Comparison of ENCODE assay signal across 24 mouse cellular contexts in the genomic region with DNA sequence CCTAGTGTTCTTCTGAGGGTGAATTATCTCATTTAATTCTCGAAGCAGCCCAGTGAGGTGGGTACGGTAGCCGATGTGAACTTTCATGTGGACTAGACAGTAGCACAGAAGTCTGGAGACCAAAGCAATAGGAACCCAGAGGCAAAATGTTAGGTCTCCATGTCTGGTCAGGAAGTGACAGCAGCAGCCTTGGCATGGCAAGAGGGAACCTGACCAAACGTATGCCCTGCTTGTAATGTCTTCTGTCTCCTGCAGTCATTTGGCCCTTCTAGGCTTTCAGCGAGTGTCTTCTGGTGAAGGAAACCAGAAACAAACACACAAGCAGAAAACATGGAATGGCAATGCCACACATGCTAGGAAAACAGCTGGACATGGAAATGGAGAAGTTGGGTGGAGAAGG. TPM values are rescaled to one million over a fixed set of nuclear protein-coding genes. Genes with fewer than 3 reads are reported as not detected.
A peak's percentile ranks its signal among the peaks of the same experiment; 100 is the strongest.
DNase-seq lines count a peak whose midpoint lies in the region; ATAC-seq and TF ChIP-seq lines count a peak whose summit lies in the region.
"Had no signal": no experiment of that assay in that cellular context is flagged by ENCODE, and none has a peak within 500 bp of the region (broad histone marks: within the 10 kb centered on the region; RNA-seq: fewer than 3 reads in every experiment).

No protein-coding gene starts in this region.

- peaks cover 11% of the 10 kb centered on the region; the same call in 1 of the 2 replicates for H3K4me1 ChIP-seq in heart, embryonic 10.5 days
- peaks cover 23% of the 10 kb centered on the region for H3K4me1 ChIP-seq in stomach, embryonic 14.5 days (ENCODE audit: control insufficient read depth, insufficient read depth, low read length)
- H3K4me1 ChIP-seq in stomach, embryonic 15.5 days = peaks cover 14% of the 10 kb centered on the region
- peaks cover 9% of the 10 kb centered on the region; the same call in 1 of the 2 replicates for H3K4me1 ChIP-seq in stomach, postnatal 0 days (replicated peaks; ENCODE audit: control insufficient read depth, insufficient read depth)

- H3K27ac ChIP-seq in heart, embryonic 10.5 days = no peak overlapping the region
- H3K27ac ChIP-seq in stomach, embryonic 14.5 days (ENCODE audit: low read length) = peak overlapping the region; percentile 52; the same call in 1 of the 2 replicates
- peak overlapping the region; percentile 46 for H3K27ac ChIP-seq in stomach, embryonic 15.5 days
- H3K27ac ChIP-seq in stomach, postnatal 0 days (replicated peaks) = peak overlapping the region; percentile 64
- H3K27ac ChIP-seq: embryonic facial prominence, embryonic 13.5 days; forebrain, embryonic 10.5 days; forebrain, embryonic 12.5 days had no signal

- DNase-seq in heart, embryonic 10.5 days (ENCODE audit: low spot score) = peak; percentile 51
- no peak for DNase-seq in heart, postnatal 36 days
- DNase-seq in stomach, postnatal 0 days (ENCODE audit: low spot score) = peak; percentile 13
- DNase-seq in right cerebral cortex, postnatal 10 days (ENCODE audit: low spot score in 2 of 2) = no peak
- DNase-seq in urinary bladder, postnatal 10 days (ENCODE audit: low spot score) = no peak
- DNase-seq: adrenal gland, adult 2 months; adrenal gland, postnatal 10 days; adrenal gland, postnatal 25 days; cerebellum, adult 11 months; cerebellum, adult 18-20 months; cerebellum, adult 8-10 months; cerebellum, adult 9-11 months; cerebellum, postnatal 14 days; cerebellum, postnatal 36 days; embryo, embryonic 11 days had no signal

- H3K9me3 ChIP-seq in heart, embryonic 10.5 days = no peaks in the 10 kb centered on the region
- no peaks in the 10 kb centered on the region for H3K9me3 ChIP-seq in stomach, embryonic 14.5 days (ENCODE audit: control insufficient read depth, low read depth, low read length)
- H3K9me3 ChIP-seq in stomach, embryonic 15.5 days = no peaks in the 10 kb centered on the region
- no peaks in the 10 kb centered on the region for H3K9me3 ChIP-seq in stomach, postnatal 0 days (ENCODE audit: control insufficient read depth, low read length)
- H3K9me3 ChIP-seq: embryonic facial prominence, embryonic 13.5 days; embryonic facial prominence, embryonic 15.5 days; forebrain, embryonic 10.5 days; forebrain, embryonic 12.5 days had no signal

- H3K9ac ChIP-seq in stomach, embryonic 14.5 days (replicated peaks; ENCODE audit: low read depth, low read length) = no peak overlapping the region
- H3K9ac ChIP-seq in stomach, embryonic 15.5 days = no peak overlapping the region
- no peak overlapping the region for H3K9ac ChIP-seq in stomach, postnatal 0 days (ENCODE audit: low read length)
- H3K9ac ChIP-seq: embryonic facial prominence, embryonic 13.5 days; embryonic facial prominence, embryonic 15.5 days; forebrain, embryonic 12.5 days had no signal

- no peaks in the 10 kb centered on the region for H3K36me3 ChIP-seq in heart, embryonic 10.5 days
- no peaks in the 10 kb centered on the region for H3K36me3 ChIP-seq in stomach, embryonic 14.5 days (ENCODE audit: control insufficient read depth, insufficient read depth, low read length)
- H3K36me3 ChIP-seq in stomach, embryonic 15.5 days = no peaks in the 10 kb centered on the region
- H3K36me3 ChIP-seq in stomach, postnatal 0 days (ENCODE audit: control insufficient read depth, insufficient read depth, low read length) = no peaks in the 10 kb centered on the region
- H3K36me3 ChIP-seq: embryonic facial prominence, embryonic 13.5 days; embryonic facial prominence, embryonic 15.5 days; forebrain, embryonic 10.5 days; forebrain, embryonic 12.5 days had no signal

- no peak for ATAC-seq in stomach, embryonic 14.5 days (ENCODE audit: insufficient number of reproducible peaks, insufficient read depth, low FRiP score, low read depth)
- ATAC-seq in stomach, embryonic 15.5 days (ENCODE audit: insufficient read depth, low FRiP score, low read depth) = no peak
- no peak for ATAC-seq in stomach, postnatal 0 days (ENCODE audit: low FRiP score, low TSS enrichment)
- ATAC-seq: forebrain, embryonic 14.5 days had no signal

- intact Hi-C loops in heart, postnatal 36 days (cut with DNase I) = no loop called here

- TF ChIP-seq EP300 in stomach, postnatal 0 days (optimal IDR thresholded peaks at IDR 0.05) = no peak

- H3K4me3 ChIP-seq in heart, embryonic 10.5 days = no peak overlapping the region
- H3K4me3 ChIP-seq in stomach, embryonic 14.5 days (ENCODE audit: low read depth, low read length) = no peak overlapping the region
- no peak overlapping the region for H3K4me3 ChIP-seq in stomach, embryonic 15.5 days (replicated peaks)
- H3K4me3 ChIP-seq in stomach, postnatal 0 days (ENCODE audit: low read depth, low read length) = no peak overlapping the region
- H3K4me3 ChIP-seq: embryonic facial prominence, embryonic 13.5 days; embryonic facial prominence, embryonic 15.5 days; erythroblast, embryonic 14.5 days; forebrain, embryonic 10.5 days; forebrain, embryonic 12.5 days had no signal

- TF ChIP-seq CTCF in stomach, postnatal 0 days (IDR thresholded peaks at IDR 0.05; ENCODE audit: low read depth) = no peak

- H3K27me3 ChIP-seq in heart, embryonic 10.5 days (ENCODE audit: insufficient read depth, poor library complexity, severe bottlenecking) = no peaks in the 10 kb centered on the region; the same call in 1 of the 2 replicates
- H3K27me3 ChIP-seq in stomach, embryonic 14.5 days (ENCODE audit: control insufficient read depth, insufficient read depth, low read length) = no peaks in the 10 kb centered on the region
- H3K27me3 ChIP-seq in stomach, embryonic 15.5 days (replicated peaks) = no peaks in the 10 kb centered on the region
- no peaks in the 10 kb centered on the region for H3K27me3 ChIP-seq in stomach, postnatal 0 days (ENCODE audit: control insufficient read depth, insufficient read depth, low read length)
- H3K27me3 ChIP-seq: embryonic facial prominence, embryonic 13.5 days; embryonic facial prominence, embryonic 15.5 days; forebrain, embryonic 12.5 days had no signal

- 80% methylated on average over 5 of the region's 5 CpGs for WGBS in heart, embryonic 10.5 days
- WGBS in stomach, embryonic 14.5 days = 72% methylated on average over 5 of the region's 5 CpGs
- WGBS in stomach, embryonic 15.5 days = 80% methylated on average over 5 of the region's 5 CpGs
- 63% methylated on average over 5 of the region's 5 CpGs for WGBS in stomach, postnatal 0 days

- no peak overlapping the region for H3K4me2 ChIP-seq in stomach, embryonic 14.5 days (replicated peaks; ENCODE audit: low read depth, low read length)
- H3K4me2 ChIP-seq in stomach, embryonic 15.5 days = no peak overlapping the region
- no peak overlapping the region for H3K4me2 ChIP-seq in stomach, postnatal 0 days (replicated peaks; ENCODE audit: low read depth)
- H3K4me2 ChIP-seq: embryonic facial prominence, embryonic 13.5 days; embryonic facial prominence, embryonic 15.5 days; forebrain, embryonic 12.5 days had no signal

RNA-seq across cellular contexts. Expression of a gene that starts 29.1 kb away (rescaled TPM):
- 2.0 TPM in 2 replicates for polyA plus RNA-seq in heart, embryonic 10.5 days (2016; fragmentation: Nextera tagmentation; extraction: Ambion mirVana)
- not detected for total RNA-seq in heart, postnatal 36 days (2021)
- polyA plus RNA-seq in stomach, embryonic 14.5 days (2014; fragmentation: Nextera tagmentation; extraction: Ambion mirVana) = 29.4 and 29.6 TPM in 2 replicates
- polyA plus RNA-seq in stomach, embryonic 15.5 days (2015; fragmentation: Nextera tagmentation; extraction: Ambion mirVana) = 18.0 and 18.1 TPM in 2 replicates
- polyA plus RNA-seq in stomach, postnatal 0 days (2015; fragmentation: Nextera tagmentation; extraction: Ambion mirVana) = 31.2 and 31.8 TPM in 2 replicates
- total RNA-seq: MEL had no signal
- polyA plus RNA-seq: erythroblast, embryonic 14.5 days had no signal

Comparison
In these comparisons a context has a peak if more than half of its experiments do, and no peak if none do; other contexts are left out.
1. DNase-seq: peak in heart, embryonic 10.5 days (single experiment) and stomach, postnatal 0 days (single experiment); none in heart, postnatal 36 days (0 of 2), right cerebral cortex, postnatal 10 days (0 of 2) and urinary bladder, postnatal 10 days (single experiment).